Mouse (Mus musculus) bone marrow, adult 2 months (tissue): ENCODE measurements around the gene Rps6ka3.

Experiments
- CTCF ChIP-seq: fragments of 200-500 bp; IDR thresholded peaks from 2 replicates; pipeline ENCODE4 v1.5.1; 2011; ENCODE audit warnings: low read length, control low read depth; ENCODE audit not compliant: control insufficient read depth, insufficient read depth
- POLR2A ChIP-seq: fragments of 200-500 bp; IDR thresholded peaks from 2 replicates; pipeline ENCODE4 v1.6.1; 2011; ENCODE audit warnings: low read depth, mild to moderate bottlenecking, control low read depth, low read length, borderline replicate concordance; ENCODE audit not compliant: control insufficient read depth

GRCm38 (mm10) chrX:159409253-159409652, 199.1 kb downstream of the Rps6ka3 start:
- no peak for TF ChIP-seq POLR2A
- TF ChIP-seq CTCF: peak; percentile 17; the same call in 1 of the 2 replicates
